Mouse (Mus musculus): ENCODE measurements around the gene Nde1.

Gene Nde1

GRCm38 (mm10) chr16:14163731-14164130 is 656 bp downstream of the Nde1 start:
- DNase-seq: no peak

- no peak for DNase-seq
Observed at GRCm38 (mm10) chr16:14166490-14166889, 3.4 kb downstream of the Nde1 start.

- no peak for DNase-seq
Observed at GRCm38 (mm10) chr16:14169706-14170105, 6.6 kb downstream of the Nde1 start.

- DNase-seq: no peak
Observed at GRCm38 (mm10) chr16:14178041-14178440, 15.0 kb downstream of the Nde1 start.

GRCm38 (mm10) chr16:14180163-14180733 is 17.2 kb downstream of the Nde1 start:
- DNase-seq: no peak

- no peak for DNase-seq
Observed at GRCm38 (mm10) chr16:14182360-14182759, 19.3 kb downstream of the Nde1 start.

GRCm38 (mm10) chr16:14183856-14184255 is 20.8 kb downstream of the Nde1 start:
- DNase-seq: peak; percentile 56

- DNase-seq: peak; percentile 10
Observed at GRCm38 (mm10) chr16:14185516-14185915, 22.4 kb downstream of the Nde1 start.

GRCm38 (mm10) chr16:14194164-14194950 is 31.3 kb downstream of the Nde1 start:
- no peak for DNase-seq

- DNase-seq: peak; percentile 48
Observed at GRCm38 (mm10) chr16:14195427-14195826, 32.4 kb downstream of the Nde1 start.

- no peak for DNase-seq
Observed at GRCm38 (mm10) chr16:14198798-14199197, 35.7 kb downstream of the Nde1 start.

GRCm38 (mm10) chr16:14215156-14215555 is 52.1 kb downstream of the Nde1 start:
- peak; percentile 19 for DNase-seq

GRCm38 (mm10) chr16:14237100-14237723 is 74.1 kb downstream of the Nde1 start:
- DNase-seq: peak; percentile 60

- DNase-seq: no peak
Observed at GRCm38 (mm10) chr16:14242059-14242458, 79.0 kb downstream of the Nde1 start.
